Mouse (Mus musculus): ENCODE results near the gene Etnk2. TPM values are rescaled to one million over a fixed set of nuclear protein-coding genes. Genes with fewer than 3 reads are reported as not detected.

Gene Etnk2
- polyA plus RNA-seq, 1 experiment = 8.9 TPM

GRCm38 (mm10) chr1:133351762-133352161 is 11.6 kb upstream of the Etnk2 start:
- DNase-seq (ENCODE audit: low read depth) = no peak

- no peak for DNase-seq (ENCODE audit: low read depth)
Observed at GRCm38 (mm10) chr1:133353371-133353809, 10.0 kb upstream of the Etnk2 start.

DNA sequence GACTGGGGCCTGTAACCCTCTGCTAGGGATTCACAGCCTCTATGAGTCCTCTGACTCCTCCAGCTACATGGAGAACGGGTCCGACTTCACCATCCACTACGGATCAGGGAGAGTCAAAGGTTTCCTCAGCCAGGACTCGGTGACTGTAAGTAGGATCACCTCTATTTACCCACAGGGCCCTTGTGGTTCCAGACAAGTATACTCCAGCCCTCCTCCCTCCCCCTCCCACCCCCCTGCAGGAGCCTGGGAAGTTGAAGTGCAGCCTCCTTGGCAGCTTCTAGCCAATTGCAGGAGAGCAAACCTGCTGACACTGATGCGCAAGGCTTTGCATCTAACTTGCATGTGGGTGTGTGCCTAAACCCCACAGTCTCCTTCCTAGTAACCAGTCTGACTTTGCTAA is 7.9 kb upstream of the Etnk2 start:
- no peak for DNase-seq (ENCODE audit: low read depth)

DNA sequence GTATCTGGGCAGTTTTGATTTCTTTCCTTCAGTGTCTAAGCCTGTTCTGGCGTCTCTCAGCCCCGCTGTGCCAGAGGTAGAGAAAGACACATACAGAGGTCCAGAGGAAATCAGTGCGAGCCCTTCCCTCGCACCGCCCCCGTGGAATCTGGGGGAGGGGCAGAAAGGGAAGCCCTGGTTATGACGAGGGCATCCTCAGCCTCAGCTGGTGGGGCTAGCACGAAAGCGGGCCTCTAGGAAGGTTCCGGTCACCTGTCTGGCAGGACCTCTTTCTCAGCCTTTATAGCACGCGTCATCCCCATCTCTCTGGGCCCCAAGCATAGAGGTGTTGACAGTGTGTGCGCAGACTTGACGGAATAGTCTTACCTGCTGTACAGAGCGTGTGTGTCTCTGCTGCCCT is 7.5 kb upstream of the Etnk2 start:
- DNase-seq (ENCODE audit: low read depth) = no peak

DNA sequence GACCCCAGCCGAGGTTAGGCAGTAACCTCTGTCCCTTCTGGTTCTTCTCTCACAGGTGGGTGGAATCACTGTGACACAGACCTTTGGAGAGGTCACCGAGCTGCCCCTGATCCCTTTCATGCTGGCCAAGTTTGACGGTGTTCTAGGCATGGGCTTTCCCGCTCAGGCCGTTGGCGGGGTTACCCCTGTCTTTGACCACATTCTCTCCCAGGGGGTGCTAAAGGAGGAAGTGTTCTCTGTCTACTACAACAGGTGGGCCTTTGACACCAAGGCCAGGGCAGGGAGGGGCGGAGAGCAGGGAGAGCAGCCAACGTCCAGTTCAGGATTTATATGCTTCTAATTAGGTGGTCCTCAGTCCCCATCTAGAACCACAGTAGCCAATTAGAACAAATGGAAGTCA is 7.0 kb upstream of the Etnk2 start:
- DNase-seq (ENCODE audit: low read depth) = no peak

DNA sequence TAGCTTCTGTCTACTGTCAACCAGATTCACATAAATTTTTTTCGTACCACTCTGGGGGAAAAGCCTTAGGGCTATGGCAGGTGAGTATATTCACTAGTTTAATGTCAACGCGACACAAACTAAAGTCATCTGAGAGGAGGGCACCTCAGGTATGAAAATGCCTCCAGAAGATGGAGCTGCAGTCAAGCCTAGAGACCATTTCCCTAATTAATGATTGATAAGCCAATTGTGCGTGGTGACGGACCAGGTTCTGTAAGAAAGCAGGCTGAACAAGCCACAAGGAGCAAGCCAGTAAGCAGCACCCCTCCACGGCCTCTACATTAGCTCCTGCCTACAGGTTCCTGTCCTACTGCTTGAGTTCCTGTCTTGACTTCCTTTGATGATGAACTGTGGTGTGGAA is 2.4 kb upstream of the Etnk2 start:
- no peak for DNase-seq (ENCODE audit: low read depth)

DNA sequence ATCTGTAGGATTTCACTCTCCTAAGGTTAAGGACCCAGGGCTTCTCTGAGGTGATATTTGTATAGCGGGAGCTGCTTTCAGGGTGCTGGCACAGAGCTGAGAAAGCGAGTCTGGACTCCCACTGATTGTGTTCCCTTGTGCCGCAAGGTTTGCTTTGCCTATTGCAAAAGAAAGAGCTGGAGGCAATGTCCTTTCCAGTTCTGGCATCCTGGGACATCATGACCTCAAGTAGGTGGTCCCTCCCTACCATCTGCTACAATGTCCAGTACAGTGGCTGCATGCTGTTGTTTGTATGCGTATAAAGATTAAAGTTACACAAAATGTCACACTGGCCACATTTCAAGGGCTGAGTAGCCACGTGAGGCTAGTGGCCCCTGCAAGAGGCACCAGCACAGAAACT is 1.3 kb upstream of the Etnk2 start:
- no peak for DNase-seq (ENCODE audit: low read depth)

DNA sequence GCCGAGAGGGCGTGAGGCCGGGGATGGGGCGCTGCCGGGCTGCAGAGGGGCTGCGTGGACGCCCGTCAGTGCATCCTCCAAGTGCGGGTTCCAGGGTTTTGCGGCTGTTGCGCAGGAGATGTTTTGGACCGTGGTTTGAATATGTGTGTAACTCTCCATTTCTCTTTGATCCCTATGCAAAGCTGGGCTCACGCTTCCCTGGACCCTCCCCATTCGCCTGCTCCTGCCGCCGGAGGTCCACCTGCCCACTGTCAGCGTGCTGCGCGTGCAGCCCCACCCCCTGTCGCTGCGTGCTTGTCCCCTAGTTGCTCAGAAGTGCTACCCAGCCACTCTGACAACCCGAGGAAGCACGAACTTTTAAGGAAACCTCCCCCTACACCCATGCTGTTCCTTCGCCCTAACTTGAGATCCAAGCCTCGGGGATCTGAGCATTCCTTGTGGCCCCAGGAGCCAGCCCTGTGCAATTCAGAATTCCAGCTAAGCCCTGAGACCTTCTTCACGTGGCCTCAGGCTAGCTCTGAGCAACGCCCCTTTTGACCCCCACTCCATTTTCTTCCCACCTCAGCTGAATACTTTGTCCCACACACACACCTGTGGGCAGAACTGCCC is 754 bp downstream of the Etnk2 start:
- DNase-seq (ENCODE audit: low read depth) = no peak

DNA sequence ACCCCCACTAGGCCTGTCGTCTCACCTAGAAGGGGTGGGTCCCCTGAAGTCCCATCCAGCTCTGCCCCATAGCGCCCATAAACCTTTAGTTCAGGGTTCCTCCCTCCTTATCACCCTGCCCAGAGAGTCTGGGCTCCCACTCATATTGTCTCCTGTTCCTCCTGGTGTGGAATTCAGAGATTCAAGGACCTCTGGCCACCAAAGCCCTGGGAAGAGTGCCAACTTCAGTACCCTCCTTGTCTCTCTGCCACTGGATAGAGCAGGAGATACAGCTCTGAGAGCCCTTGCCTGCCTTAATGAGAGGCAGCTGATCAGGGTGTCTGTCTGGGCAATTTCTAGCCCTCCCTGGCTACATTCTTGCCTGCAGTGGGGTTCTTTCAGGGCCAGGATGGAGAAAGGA is 1.5 kb downstream of the Etnk2 start:
- no peak for DNase-seq (ENCODE audit: low read depth)

- DNase-seq (ENCODE audit: low read depth) = no peak
Observed at GRCm38 (mm10) chr1:133366951-133367605, 3.7 kb downstream of the Etnk2 start.

GRCm38 (mm10) chr1:133367606-133368488 is 4.5 kb downstream of the Etnk2 start:
- no peak for DNase-seq (ENCODE audit: low read depth)

GRCm38 (mm10) chr1:133368644-133369043 is 5.3 kb downstream of the Etnk2 start:
- no peak for DNase-seq (ENCODE audit: low read depth)

DNA sequence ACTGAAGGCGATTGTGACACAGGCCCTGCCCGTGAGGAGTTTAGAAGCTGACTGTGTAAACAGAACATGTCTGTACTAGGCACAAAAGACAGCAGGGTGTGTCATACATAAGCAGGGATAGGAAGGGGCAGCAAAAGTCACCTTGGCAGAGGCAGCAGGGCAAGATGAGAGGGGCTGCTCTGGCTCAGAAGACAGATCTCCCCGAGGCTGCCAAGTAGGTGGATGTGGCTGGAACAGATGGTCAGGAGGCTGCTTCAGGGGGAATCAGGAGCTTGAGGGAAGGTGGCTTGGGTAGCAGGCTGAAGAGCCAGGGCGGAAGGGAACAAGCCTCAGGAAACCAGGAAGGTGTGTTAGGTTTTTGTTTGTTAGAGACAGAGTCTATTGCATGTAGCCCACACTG is 7.0 kb downstream of the Etnk2 start:
- DNase-seq (ENCODE audit: low read depth) = no peak

GRCm38 (mm10) chr1:133371431-133371830 is 8.1 kb downstream of the Etnk2 start:
- DNase-seq (ENCODE audit: low read depth) = no peak

DNA sequence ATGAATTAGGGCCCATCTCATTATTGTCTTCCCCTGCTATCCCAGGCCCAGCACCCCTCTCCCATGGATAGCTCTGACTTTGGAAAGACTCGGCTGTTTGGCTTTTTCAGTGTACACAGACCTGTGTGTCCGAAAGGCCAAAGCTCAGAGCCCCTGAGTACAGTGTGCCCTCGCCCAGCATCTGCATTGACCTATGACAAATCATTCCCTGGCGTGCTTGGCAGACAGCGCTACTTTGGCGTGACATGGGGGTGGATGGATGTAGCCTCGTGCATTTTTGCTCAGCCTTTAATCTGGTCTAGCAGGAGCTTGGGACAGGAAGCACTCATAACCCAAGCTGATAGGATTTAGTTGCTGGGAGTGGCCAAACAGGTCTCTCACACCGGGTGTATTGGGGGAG is 8.7 kb downstream of the Etnk2 start:
- no peak for DNase-seq (ENCODE audit: low read depth)

GRCm38 (mm10) chr1:133375696-133376346 is 12.4 kb downstream of the Etnk2 start:
- no peak for DNase-seq (ENCODE audit: low read depth)

- no peak for DNase-seq (ENCODE audit: low read depth)
Observed at GRCm38 (mm10) chr1:133377547-133377946, 14.2 kb downstream of the Etnk2 start.

- DNase-seq (ENCODE audit: low read depth) = no peak
Observed at GRCm38 (mm10) chr1:133379254-133379985, 16.0 kb downstream of the Etnk2 start.

DNA sequence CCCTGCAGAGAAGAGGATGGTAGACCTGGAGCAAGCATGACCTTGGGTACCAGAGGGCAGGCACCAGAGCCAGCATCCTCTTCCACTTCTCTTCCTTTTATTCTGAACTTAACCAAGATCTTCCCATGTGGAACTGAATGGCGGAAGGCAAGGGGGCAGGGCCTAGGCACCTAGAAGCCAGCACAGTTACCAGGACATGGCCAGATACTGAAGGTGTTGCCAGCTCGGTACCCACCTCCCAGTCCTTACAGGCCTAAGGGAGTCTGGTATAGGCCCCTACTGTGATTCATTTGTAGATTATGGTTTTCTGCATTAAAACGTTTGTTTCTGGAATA is 16.6 kb downstream of the Etnk2 start:
- no peak for DNase-seq (ENCODE audit: low read depth)

DNA sequence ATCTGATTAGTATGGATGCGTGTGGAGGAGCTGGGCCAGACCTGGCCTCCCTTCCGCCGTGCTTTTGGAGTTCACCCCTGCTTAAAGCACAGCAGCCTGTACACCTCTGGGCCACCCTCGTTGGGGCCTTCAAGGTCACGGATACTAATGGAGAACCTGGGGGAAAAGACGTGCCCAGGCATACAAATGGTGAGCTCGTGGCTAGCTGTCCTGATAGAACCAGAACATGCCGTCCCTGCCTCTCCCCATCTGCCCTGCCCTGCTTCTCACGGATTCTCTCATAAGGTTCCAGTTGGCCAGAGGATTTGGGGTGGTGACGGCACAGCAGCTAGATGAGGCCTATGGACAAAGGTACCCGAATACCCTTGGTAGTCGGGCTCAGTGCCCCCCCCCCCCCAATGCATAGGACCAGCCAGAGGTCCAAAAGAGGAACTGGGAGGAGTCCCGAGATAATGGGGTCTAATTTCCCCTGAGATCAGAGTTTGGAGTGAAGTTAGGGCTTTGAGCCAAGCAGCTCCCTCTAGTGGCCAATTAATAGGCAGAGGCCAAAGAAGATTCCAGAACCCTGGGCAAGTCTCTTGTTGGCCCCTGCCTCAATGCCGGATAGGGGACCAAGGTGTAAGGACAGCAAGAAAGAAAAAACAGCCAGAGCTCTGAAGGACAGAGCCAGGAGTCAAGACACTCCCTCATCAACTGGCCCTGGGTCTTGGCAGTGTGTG is 17.1 kb downstream of the Etnk2 start:
- DNase-seq (ENCODE audit: low read depth) = no peak

DNA sequence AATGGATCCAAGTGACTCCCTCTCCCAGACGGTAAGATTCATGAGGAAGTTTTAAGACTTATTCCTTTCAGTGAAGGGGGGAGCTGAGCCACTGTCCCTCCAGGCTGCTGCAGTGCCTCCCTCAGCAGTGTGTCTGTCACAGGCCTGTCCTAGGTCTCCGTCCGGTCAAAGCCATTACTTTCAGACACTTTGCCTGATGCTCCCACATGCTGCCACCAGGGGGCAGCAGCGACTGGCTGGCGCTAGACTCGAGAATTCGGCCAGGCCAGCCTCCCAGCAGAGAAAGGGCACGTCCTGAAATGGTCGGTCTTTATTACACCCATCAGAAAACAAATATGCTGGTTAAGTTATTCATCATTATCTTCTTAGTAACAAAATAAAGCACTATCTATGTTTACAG is 18.6 kb downstream of the Etnk2 start:
- DNase-seq (ENCODE audit: low read depth) = no peak
